Mouse (Mus musculus): ENCODE data around the gene 1700029I15Rik. TPM values are rescaled to one million over a fixed set of nuclear protein-coding genes. Genes with fewer than 3 reads are reported as not detected.

Gene 1700029I15Rik
- total RNA-seq (2021): 1 to 10 TPM; 2.9 to 4.0 TPM
- long read RNA-seq, experiment 1, partial matches to known transcripts: 0 of 1 reads
- long read RNA-seq, experiment 1, other reads (novel, unspliced or antisense): 0 of 1 reads
- long read RNA-seq, experiment 2: 0 reads

DNA sequence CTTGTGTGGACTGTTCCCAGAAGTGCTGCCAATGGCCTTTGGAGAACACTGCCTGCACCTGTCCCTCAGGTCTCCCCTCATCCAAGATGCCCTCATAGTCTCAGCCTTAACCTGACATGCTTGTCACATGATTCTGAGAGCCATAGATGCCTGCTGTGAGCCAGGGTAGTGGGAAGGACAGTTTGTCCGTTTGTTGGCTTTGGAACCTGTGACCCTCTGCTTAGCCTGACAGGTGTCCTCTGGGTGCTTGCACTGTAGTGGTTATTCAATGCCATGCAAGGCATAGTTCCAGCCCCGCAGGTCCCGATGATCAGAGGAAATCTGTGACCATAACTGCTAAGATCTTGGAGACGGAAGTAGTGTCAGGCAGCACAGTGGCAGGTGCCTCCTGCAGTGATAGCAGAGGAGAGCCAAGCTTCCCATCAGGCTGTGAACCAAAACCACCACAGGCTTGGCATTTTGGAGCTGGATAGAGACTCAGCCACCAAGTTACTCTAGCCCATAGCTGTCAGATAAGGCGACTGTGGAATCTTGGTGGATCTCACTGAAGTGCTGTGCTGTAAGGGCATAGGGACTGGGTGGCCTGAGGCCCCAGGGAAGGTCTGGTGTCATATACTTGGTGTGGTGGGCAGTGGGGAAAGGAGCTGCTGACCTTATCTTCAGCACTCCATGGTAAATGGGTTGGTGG, at the start of gene 1700029I15Rik:
1700029I15Rik (plus strand) TSS at position 638 of the 688 bp plus-strand sequence.
- intact Hi-C loops (cut with DNase I): no loop called here
- DNase-seq (ENCODE audit: low spot score in 2 of 2): no peak

DNA sequence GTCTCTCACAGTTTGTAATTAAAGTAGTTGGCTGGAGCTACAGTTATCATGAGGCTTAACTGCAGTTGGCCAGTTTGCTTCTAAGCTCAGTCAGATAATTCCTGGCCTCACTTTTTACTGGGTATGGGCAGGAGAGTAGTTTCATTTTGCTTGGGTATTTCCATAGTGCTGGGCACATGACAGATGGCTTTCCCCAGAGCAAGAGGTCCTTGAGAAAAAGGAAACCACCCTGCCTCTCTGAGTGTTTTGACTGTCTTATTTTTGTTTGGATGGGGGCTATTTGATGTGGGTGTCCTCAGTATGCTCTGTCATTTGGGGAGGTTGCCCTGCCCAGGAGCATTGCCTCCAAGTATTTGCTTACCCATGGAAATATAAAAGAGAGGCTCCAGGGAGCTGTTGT, 39.9 kb upstream of the 1700029I15Rik start:
- intact Hi-C loops (cut with DNase I): no loop called here

DNA sequence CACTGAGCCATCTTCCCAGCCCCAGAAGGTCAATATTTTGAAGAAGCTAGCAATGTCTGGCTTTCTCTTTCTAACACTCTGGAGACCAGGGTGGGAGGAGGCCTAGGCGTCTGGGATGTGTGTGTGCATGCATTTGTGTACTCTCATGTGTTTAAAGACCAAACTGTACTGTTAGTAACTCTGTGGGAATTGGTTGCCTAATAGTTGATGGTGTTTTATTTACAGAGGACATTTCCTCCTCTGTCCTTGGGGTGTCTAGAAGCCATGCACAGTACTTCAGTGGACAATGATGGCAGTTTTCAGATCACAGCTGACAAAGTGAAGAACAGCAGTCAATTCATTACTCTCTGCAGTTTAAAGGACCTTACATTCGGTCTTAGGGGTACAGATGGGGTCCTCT, 35.1 kb upstream of the 1700029I15Rik start:
- intact Hi-C loops (cut with DNase I): no loop called here
- DNase-seq (ENCODE audit: low spot score in 2 of 2): no peak

More for the DNA sequence above, 39.9 kb upstream of the 1700029I15Rik start:
- no peak for DNase-seq (ENCODE audit: low spot score in 2 of 2)

DNA sequence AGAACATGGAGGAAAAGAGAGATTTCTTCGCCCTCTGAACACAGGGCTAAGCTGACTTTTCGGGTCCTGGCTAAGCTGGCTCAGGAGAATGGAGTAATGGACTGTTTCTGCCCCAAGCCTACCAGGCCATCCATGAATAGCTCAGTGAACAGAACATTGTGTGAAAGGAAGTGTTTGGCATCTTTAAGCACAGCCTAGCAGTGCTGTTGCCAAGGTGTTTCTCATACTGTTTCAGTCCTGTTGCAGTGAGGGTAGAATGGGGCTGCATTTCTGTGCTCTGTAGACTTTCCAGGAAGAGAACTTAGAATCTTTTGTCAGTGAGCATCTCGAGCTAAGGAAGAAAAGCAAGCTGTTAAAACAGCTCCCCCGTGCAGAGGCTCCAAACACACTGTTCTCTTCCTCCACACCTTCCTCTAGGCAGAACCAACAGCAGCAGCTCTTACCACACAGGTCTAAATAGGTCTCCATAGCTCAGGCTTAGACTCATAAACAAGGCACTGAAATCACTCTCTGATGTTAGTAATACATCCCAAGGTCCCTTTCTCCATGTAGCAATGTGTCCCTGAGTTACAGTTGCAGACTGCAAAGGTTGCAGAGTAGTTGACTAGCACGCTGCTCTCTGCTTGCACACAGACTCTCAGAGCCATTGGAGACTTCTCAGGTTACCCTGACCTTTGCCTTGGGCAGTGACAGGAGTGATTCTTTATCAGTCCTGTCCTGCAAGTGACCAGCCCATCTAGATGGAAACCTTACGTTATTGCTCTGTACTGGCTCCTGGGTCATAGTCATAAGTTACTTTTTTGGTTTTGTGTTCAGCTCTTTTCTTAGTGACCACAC, 32.5 kb upstream of the 1700029I15Rik start:
- intact Hi-C loops (cut with DNase I): no loop called here
- no peak for DNase-seq (ENCODE audit: low spot score in 2 of 2)

DNA sequence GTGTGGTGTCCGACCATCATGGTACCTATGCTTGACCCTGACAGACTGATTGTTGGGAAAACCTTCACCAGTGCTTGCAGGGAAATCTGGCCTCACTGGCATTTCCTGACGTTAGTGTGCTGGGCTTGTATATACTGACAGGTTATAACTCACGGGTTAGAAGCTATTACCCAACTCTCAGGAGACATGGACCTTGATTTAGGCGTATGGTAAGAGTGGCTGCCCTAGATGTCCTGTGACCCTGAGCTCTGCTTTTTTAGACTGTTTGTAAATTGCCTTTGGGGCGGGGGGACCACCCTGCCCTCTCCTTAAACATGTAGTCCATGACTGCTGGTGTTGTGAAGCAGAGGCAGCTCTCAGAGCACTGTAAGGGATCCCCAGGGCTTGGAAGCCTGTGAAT, 31.7 kb upstream of the 1700029I15Rik start:
- intact Hi-C loops (cut with DNase I): no loop called here
- DNase-seq (ENCODE audit: low spot score in 2 of 2): no peak

DNA sequence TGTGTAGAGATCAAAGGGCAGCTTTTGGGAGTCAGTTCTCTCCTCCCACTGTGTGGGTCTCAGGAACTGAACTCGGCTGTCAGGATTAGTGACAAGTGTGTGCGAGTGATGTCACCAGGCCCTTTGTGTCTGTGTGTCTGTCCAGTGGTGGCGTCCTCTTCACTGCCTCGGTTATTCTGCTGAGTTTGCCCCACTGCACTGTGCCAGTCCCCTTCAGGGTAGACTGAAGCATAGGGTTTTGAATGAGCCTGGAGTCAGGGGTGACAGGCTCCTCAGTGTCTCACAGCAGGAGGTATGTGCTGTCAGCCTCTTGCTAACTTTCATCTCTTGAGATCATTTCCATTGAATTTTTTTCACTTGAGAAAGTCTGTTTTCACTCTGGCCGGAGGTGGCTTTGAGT, 28.9 kb upstream of the 1700029I15Rik start:
- no peak for DNase-seq (ENCODE audit: low spot score in 2 of 2)
- intact Hi-C loops (cut with DNase I): no loop called here

DNA sequence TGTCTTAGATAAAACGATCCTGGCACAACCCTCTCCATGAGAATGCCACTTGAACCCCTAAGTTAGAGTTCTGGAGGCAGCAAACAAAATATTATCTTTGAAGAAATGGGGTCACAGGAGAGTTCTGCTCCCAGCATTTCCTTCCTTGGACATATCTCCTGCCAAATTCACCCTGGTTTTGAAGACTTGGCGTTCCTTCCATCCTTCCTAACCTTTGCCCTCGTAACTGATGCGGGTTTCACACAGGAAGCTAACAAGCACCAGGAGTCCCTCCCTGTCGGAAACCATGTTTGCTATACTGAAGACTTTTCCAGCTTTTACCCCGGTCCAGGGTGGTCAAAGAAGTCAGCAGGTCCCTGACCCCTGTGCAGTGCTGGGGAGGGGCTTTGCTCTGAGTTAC, 28.1 kb upstream of the 1700029I15Rik start:
- intact Hi-C loops (cut with DNase I): no loop called here
- no peak for DNase-seq (ENCODE audit: low spot score in 2 of 2)

DNA sequence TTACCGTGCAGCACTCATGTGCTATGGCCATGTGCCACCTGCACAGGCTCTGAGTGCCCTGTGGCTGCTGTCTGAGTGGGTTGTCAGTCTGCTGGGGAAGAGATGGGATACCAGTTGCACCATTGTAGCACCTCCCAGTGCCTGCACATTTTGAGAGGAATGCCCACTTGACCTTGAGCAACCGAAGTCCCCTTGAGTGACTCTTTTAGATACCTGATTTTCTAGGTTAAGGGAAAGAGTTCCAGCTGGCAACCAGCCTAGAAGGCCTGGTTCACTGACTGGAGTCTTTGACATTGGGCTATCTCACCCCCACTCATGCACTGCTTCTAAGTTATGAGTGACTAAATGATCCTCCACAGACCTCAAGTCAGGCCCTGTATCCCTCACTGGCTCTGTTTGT, 23.0 kb upstream of the 1700029I15Rik start:
- DNase-seq (ENCODE audit: low spot score in 2 of 2): no peak
- intact Hi-C loops (cut with DNase I): no loop called here

DNA sequence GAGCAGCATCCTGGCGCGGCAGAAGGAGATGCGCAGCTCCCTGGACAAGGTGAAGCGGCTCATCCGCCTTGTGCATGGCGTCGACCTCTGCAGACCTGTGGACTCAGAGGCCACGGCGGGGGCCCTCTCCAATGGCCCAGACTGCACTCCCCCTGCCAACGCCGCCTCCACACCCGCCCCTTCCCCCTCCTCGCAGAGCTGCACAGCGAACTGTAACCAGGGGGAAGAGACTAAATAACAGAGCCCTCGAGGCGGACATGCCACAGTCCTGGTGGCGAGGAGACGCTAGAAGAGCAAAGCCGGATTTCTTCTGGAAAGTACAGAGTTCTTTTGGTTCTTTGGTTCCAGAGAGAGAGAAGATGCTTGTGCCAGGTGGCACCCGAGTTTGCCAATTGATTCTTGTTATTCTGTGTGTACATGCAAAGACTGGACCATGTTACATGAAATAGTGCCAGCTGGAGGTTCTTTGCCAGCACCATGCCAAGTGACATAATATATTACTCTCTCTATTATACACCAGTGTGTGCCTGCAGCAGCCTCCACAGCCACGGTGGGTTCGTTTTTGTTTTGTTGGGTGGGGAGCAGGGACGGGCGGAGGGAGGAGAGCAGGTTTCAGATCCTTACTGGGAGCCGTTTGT, 22.0 kb upstream of the 1700029I15Rik start:
- intact Hi-C loops (cut with DNase I): no loop called here
- no peak for DNase-seq (ENCODE audit: low spot score in 2 of 2)

DNA sequence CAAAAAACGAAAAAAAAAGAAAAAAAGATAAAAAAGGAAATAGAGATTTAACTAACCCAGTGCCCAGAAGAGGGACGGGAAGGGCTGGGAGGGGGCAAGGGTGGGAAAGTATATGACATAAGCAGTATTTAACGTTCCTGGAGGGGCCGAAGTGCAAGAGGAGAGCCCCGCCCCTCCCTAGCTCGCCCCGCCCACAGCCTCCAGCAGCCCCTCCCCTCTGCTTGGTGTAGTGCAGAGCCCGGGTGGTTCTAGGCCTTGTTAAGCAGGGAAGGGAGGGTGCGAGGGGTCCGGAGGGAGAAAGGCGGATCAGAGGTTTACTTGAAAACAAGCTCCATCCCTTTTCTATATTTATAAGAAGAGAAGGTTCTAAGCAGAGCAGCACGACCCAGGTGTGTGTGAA, 21.4 kb upstream of the 1700029I15Rik start:
- no peak for DNase-seq (ENCODE audit: low spot score in 2 of 2)
- intact Hi-C loops (cut with DNase I): no loop called here

DNA sequence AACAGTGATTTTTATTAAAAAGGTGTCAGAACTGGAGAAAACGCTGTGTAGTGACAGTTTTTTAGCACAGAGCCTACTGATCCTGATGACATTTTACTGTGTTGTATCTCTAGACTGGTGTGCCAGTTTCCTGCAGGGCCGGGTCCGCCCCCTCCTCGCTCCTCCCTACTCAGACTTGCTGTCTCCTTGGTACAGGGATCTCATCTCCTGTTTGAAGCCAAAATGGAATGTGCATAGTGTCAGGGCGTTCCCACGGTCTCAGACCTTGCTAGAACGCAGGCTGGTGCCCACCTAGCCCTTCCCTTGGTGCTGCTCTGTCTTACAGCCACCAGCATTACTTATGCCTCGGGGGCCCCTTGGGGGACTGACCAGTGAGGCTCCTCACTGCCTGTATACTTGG, 20.5 kb upstream of the 1700029I15Rik start:
- DNase-seq (ENCODE audit: low spot score in 2 of 2): no peak
- intact Hi-C loops (cut with DNase I): no loop called here

DNA sequence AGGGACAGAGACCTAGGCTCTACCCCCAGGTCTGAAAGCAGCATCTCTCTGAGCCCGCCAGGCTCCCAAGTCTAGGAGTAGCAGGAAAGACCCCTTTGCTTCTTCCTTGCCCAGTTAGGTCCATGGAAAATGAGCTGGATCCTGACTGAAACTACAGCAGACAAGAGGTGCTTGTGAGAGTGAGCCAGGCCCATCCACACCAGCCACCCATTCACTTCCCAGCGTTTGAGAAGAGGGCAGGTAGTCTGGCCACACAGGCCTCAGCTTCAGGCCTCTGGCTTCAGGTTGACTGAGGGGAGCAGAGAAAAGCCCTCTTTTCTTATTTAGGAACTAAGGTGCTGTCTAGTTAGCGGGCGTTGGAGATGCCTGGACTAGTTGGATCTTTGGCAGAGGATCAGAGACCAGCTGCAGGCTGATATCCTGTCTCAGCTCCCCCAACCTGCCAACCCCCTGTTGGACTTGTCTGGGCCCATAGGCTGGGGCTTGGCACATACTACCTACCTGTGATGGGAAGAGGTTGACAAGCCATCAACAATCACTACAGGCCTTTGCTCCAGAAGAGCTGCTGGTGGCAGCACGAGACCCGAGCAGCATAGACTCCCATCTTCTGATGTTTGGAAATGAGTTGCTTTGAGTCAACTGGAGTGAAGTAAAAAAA, 19.6 kb upstream of the 1700029I15Rik start:
- no peak for DNase-seq (ENCODE audit: low spot score in 2 of 2)
- intact Hi-C loops (cut with DNase I): no loop called here

DNA sequence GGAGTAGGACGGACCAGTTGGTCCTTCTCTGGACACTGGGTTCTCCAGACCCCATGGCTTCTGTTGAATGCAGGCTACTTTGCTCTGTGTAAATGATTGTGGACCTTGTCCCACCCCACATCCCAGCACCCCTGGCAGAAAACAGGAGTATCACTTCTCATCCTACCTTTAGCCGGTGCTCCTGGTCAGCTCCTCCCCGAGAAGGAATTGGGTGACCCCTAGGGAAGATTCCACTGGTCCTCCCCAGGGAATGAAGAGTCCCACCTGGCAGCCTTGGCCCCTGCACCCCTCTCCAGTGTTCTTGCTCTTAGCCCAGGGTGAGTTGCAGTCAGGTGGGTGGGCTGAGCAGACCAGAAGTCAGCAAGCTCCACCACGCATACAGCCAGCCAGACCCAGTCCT, 18.3 kb upstream of the 1700029I15Rik start:
- intact Hi-C loops (cut with DNase I): no loop called here
- no peak for DNase-seq (ENCODE audit: low spot score in 2 of 2)

DNA sequence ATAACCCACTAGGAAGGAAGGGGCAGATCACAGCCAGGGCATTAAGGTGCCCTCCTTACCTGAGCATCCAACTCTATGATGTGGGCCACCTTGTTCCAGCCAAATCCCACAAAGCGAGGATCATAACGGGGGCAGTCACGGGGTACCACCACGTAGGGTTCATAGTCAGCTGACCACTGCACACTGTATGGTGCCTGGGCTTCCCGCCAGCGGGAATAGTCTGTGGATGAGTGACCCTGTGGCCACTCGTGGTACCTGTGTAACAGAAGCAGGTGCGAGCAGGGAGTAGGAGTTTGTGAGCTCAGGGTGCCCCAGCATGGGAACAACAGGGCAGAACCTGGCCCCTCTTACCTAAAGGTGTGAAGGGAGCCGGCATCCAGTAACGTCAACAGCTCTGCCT, 16.8 kb upstream of the 1700029I15Rik start:
- DNase-seq (ENCODE audit: low spot score in 2 of 2): no peak
- intact Hi-C loops (cut with DNase I): no loop called here

DNA sequence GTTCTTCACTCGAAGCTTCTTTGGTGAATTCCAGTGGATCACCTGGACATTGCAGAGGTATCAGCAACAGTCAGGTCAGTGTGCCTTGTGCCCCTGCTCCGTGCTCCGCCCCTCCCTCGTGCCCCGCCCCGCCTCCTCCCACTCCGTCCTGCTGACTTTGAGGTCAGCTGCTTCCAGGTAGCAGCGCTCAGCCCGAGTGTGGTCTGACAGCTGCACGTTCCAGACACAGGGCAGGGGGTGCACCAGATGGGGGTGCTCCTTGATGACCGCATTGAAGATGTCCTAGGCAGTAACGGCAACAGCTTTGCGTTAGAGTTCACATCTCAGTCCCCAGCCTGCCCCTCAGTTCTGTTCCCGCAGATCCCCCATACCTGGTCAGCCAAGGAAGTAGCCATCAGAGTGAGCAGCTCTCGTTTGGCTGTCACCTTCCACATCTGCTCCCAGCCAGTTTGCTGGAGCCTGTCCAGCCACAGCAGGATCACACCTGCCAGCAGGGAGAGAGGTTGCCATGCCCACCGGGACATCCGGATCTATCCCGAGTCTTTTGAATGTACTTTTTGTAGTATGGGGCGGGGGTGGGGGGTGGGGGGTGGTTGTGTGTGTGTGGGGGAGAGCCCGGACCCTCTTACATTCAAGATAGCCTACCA, 14.8 kb upstream of the 1700029I15Rik start:
- intact Hi-C loops (cut with DNase I): no loop called here

DNA sequence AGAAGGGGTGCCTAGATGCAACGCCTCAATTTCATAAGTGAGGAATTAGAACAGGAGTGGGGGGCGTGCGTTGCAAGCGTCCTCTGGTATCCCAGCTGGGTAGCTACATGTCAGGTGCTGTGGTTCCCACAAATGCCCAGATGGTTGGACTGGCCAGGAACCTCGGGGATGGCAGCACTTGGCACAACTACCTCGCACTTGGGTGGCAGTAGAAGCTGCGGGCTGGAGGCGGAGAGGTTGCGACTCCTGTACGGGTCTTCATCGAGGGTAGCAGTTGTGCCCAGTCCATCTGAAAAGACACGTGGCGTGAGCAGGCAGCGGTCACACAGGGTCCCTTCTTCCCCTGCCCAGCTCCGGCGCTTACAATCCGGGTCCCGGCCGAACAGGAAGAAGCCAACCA, 12.0 kb upstream of the 1700029I15Rik start:
- intact Hi-C loops (cut with DNase I): loop anchor here (10.0 kb wide), 1 partner anchor 386 kb away; no protein-coding TSS in a partner anchor

More for the DNA sequence above, 14.8 kb upstream of the 1700029I15Rik start:
- no peak for DNase-seq (ENCODE audit: low spot score in 2 of 2)

DNA sequence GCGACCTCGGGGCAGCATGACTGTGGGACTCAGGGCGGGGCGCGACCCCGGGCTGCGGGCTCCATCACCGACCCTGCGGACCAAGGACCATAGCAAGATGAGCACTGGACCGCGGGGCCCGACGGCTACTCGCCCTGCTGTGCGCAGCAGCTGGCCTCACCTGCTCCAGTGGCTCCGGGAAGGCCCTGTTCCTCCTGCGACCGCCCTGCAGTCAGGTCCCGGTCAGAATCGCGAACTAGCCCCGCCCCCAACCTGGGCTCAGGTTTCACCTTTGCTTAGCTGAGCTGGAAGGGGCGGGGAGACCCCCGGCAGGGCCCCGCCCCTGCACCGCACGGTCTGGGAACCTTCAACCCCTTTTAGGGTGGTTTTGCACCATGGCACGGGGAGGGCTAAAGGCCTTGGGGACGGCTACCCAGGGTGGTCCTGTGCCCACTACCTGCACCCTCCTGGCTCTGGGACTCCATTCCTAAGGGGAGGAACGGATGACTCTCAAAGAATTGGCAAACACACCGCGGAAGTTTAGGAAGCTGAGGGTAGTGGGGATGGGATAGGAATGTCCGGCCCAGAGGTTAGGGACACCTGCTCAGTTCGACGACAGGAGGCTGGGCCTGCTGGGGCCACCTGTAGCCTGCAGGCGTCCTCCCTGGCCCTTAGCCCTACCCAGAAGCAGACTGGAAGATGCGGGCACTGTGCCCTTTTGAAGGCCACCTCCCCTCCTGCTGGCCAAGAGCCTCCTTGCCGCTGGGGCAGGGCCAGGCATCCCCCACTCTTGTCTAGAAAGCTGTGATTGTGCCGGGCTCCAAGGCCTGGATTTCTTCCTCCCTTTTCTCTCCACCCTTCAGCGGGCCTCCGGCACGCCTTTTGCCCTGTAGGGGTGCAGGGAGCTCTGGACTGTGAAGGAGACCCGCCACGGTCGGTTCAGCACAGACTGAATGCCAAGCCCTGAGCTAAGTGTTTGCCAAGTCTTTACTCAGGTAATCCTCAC, 11.2 kb upstream of the 1700029I15Rik start:
- intact Hi-C loops (cut with DNase I): loop anchor here (10.0 kb wide), 1 partner anchor 386 kb away; no protein-coding TSS in a partner anchor
- no peak for DNase-seq (ENCODE audit: low spot score in 2 of 2)

More for the DNA sequence above, 12.0 kb upstream of the 1700029I15Rik start:
- DNase-seq (ENCODE audit: low spot score in 2 of 2): no peak
